Mouse (Mus musculus) 3T3-L1 (cell line): ENCODE results near the gene Atp5d.
"Not testable (repeated sequence)": the region's sequence is repeated elsewhere in the genome, so short reads cannot be mapped to it uniquely, and the experiment has no call there.

Source experiments
- DNase-seq: peaks from one replicate; pipeline ENCODE4 v3.0.0-alpha.2; 2015; ENCODE audit warnings: low read depth, low spot score

Atp5d gene

GRCm38 (mm10) chr10:80165392-80166128 lies 27.1 kb downstream of the Atp5d start, which contains the start of gene Cirbp:
Cirbp (plus strand) TSS chr10:80165985.
- DNase-seq, result peak; percentile 63

GRCm38 (mm10) chr10:80166136-80166535 lies 27.7 kb downstream of the Atp5d start:
- not testable (repeated sequence) for DNase-seq

GRCm38 (mm10) chr10:80167460-80168037 lies 29.1 kb downstream of the Atp5d start:
- peak; percentile 97 for DNase-seq

- peak; percentile 95 for DNase-seq
Observed at GRCm38 (mm10) chr10:80168038-80168661, 29.7 kb downstream of the Atp5d start.

- DNase-seq, result no peak
Observed at GRCm38 (mm10) chr10:80169070-80169469, 30.6 kb downstream of the Atp5d start.

GRCm38 (mm10) chr10:80169651-80170050 lies 31.2 kb downstream of the Atp5d start:
- DNase-seq, result no peak

GRCm38 (mm10) chr10:80170052-80170451 lies 31.6 kb downstream of the Atp5d start:
- no peak for DNase-seq

GRCm38 (mm10) chr10:80170601-80171021 lies 32.2 kb downstream of the Atp5d start:
- DNase-seq, result no peak

GRCm38 (mm10) chr10:80171252-80171651 lies 32.8 kb downstream of the Atp5d start:
- DNase-seq, result no peak

GRCm38 (mm10) chr10:80171760-80172526 lies 33.5 kb downstream of the Atp5d start:
- DNase-seq, result no peak

GRCm38 (mm10) chr10:80172527-80173292 lies 34.3 kb downstream of the Atp5d start, which contains the start of gene 1600002K03Rik:
1600002K03Rik (plus strand) TSS chr10:80172944.
- DNase-seq, result peak; percentile 95

- peak; percentile 40 for DNase-seq
Observed at GRCm38 (mm10) chr10:80173358-80173757, 34.9 kb downstream of the Atp5d start.

GRCm38 (mm10) chr10:80173955-80174640 lies 35.7 kb downstream of the Atp5d start:
- DNase-seq, result no peak

GRCm38 (mm10) chr10:80174705-80175104 lies 36.3 kb downstream of the Atp5d start:
- peak; percentile 78 for DNase-seq

- peak; percentile 71 for DNase-seq
Observed at GRCm38 (mm10) chr10:80175536-80176269, 37.3 kb downstream of the Atp5d start.

GRCm38 (mm10) chr10:80176270-80176834 lies 37.9 kb downstream of the Atp5d start:
- DNase-seq, result peak; percentile 46

GRCm38 (mm10) chr10:80177441-80178279 lies 39.2 kb downstream of the Atp5d start:
- peak; percentile 75 for DNase-seq
